Mouse (Mus musculus): Measurements from ENCODE around the gene Gmpr2. TPM values are rescaled to one million over a fixed set of nuclear protein-coding genes. Genes with fewer than 3 reads are reported as not detected.

Gene Gmpr2
- polyA plus RNA-seq (2015; fragmentation: Nextera tagmentation; extraction: Ambion mirVana) = 74.1 and 74.2 TPM in 2 replicates

DNA sequence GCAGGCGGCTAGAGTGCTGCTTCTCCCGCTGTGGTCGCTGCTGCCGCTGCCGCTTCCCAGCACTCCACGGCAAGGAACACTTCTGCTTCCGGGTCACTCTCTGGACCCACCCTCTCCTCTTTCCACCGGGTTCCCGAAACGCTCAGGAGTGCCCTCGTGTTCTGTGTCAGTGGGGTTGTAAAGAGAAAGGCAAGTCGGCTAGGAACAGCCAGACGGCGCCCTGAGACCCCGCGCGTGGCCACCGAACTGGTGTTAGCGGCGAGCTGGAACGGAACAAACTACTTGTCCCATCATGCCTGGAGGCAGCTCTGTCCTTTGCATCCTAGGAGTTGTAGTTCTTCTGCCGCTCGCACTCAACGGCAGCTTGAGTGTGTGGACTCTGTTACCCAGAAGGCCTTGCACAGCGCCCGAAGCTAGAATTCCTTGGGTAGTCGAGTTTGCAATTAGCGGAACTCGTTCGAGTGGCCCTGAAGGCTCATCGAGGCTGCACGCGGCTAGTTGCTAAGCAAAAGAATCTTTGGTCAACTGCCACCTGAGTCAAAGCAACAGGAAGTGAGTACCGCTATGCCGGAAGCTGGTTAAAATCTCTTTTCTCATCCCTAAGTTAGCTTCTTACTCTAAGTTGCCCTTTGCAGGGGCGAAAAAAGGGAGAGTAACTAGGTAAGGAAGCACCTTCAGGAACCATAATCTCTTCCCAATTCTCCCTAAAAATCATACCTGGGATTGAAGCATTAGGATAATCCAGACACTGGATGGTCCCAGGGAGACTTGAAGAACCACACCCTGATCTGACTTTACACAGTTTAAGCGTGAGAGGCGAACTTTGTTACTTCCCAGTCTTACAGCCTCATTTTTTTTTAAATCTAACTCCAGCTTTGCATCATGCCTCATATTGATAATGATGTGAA, at the start of gene Gmpr2, which contains the start of gene Nedd8:
Gene Gmpr2 (plus strand): TSS at position 109 of the 908 bp plus-strand sequence.
Gene Nedd8 (minus strand): TSS at position 292 of the 908 bp plus-strand sequence.
- under 1% methylated on average over 38 of the region's 38 CpGs for WGBS

DNA sequence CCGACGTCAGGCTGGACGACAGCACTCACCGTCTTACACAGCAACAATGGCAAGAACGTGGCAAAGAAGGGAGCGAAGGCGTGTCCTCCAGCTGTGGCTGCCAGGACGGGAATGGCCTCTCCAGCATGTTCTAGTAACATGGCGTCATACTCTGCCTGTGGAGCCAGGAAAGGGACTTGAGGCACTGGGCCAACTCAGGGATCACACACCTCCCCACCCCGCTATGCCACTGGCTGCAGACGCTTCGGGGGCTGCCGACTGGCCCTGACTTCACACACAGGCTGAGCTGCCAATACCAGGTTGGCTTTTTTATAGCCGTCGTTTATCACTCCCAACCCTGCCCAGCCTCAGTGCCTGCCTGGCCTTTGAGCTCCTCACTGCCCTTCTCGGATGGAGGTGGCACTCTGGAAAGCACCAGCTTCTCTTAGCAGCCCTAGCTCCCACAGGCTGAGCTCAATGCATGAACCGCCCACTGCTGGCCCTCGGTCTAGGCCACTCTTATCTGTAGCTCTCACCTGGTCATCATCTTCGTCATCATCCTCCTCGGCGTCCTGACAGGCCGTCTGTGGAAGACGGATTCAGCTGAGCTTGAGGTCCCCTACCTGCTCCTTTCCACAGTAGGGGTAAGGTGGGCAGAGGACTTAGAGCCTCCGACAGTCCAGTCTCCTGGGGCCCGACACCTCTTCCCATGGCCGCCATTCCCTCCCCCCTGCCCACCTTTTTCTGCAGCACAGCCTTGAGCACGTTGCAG, 43.5 kb upstream of the Gmpr2 start:
- Histone ChIP-seq H3K9ac (replicated peaks; ENCODE audit: low read length) (no peak overlapping the region), H3K27me3 (ENCODE audit: insufficient read depth, low read length) (no peaks in the 10 kb centered on the region), H3K9me3 (ENCODE audit: low read length) (no peaks in the 10 kb centered on the region), H3K36me3 (ENCODE audit: insufficient read depth, low read length) (peaks cover 93% of the 10 kb centered on the region), H3K4me2 (replicated peaks; ENCODE audit: low read depth, low read length) (no peak overlapping the region), H3K4me1 (ENCODE audit: insufficient read depth, low read length) (no peaks in the 10 kb centered on the region), H3K4me3 (ENCODE audit: low read length) (no peak overlapping the region), H3K27ac (ENCODE audit: low read length) (no peak overlapping the region)
- WGBS = 76% methylated on average over 27 of the region's 27 CpGs
- ATAC-seq (ENCODE audit: low FRiP score, low TSS enrichment) = no peak

More for the DNA sequence above, at the start of gene Gmpr2, which contains the start of gene Nedd8:
- peak; percentile 99 for ATAC-seq (ENCODE audit: low FRiP score, low TSS enrichment)
- H3K9ac ChIP-seq (replicated peaks; ENCODE audit: low read length) = peak within 1 kb of the TSS; percentile 88
- H3K4me1 ChIP-seq (ENCODE audit: insufficient read depth, low read length) = peaks cover 15% of the 10 kb centered on the region
- no peaks in the 10 kb centered on the region for H3K9me3 ChIP-seq (ENCODE audit: low read length)
- peak within 1 kb of the TSS; percentile 94 for H3K4me3 ChIP-seq (ENCODE audit: low read length)
- H3K27ac ChIP-seq (ENCODE audit: low read length) = peak within 1 kb of the TSS; percentile 87
- H3K4me2 ChIP-seq (replicated peaks; ENCODE audit: low read depth, low read length) = peak within 1 kb of the TSS; percentile 74
- H3K27me3 ChIP-seq (ENCODE audit: insufficient read depth, low read length) = no peaks in the 10 kb centered on the region
- peaks cover 26% of the 10 kb centered on the region for H3K36me3 ChIP-seq (ENCODE audit: insufficient read depth, low read length)

DNA sequence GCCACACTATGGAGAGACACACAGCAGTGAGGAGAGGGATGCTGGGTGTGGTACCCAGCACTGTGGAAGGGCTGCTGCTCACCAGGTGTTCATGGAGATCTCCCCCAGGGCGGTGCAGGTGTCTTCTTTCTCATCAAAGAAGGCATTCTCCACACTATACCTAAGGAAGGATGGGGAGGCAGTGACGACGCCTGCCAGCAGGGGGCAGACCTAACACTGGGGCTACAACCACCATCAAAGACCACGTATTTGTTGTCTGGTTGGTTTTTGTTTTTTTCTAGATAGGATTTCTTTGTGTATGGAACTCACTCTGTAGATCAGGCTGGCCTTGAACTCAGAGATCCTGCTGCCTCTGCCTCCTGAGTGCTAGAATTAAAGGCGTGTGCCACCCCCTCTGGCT, 42.4 kb upstream of the Gmpr2 start:
- no peak overlapping the region for H3K4me3 ChIP-seq (ENCODE audit: low read length)
- 60% methylated on average over 5 of the region's 5 CpGs for WGBS
- H3K27ac ChIP-seq (ENCODE audit: low read length) = no peak overlapping the region
- H3K9ac ChIP-seq (replicated peaks; ENCODE audit: low read length) = no peak overlapping the region
- H3K27me3 ChIP-seq (ENCODE audit: insufficient read depth, low read length) = no peaks in the 10 kb centered on the region
- H3K36me3 ChIP-seq (ENCODE audit: insufficient read depth, low read length) = peaks cover 88% of the 10 kb centered on the region
- H3K4me2 ChIP-seq (replicated peaks; ENCODE audit: low read depth, low read length) = no peak overlapping the region
- H3K9me3 ChIP-seq (ENCODE audit: low read length) = no peaks in the 10 kb centered on the region
- H3K4me1 ChIP-seq (ENCODE audit: insufficient read depth, low read length) = peaks cover 1% of the 10 kb centered on the region
- ATAC-seq (ENCODE audit: low FRiP score, low TSS enrichment) = no peak

DNA sequence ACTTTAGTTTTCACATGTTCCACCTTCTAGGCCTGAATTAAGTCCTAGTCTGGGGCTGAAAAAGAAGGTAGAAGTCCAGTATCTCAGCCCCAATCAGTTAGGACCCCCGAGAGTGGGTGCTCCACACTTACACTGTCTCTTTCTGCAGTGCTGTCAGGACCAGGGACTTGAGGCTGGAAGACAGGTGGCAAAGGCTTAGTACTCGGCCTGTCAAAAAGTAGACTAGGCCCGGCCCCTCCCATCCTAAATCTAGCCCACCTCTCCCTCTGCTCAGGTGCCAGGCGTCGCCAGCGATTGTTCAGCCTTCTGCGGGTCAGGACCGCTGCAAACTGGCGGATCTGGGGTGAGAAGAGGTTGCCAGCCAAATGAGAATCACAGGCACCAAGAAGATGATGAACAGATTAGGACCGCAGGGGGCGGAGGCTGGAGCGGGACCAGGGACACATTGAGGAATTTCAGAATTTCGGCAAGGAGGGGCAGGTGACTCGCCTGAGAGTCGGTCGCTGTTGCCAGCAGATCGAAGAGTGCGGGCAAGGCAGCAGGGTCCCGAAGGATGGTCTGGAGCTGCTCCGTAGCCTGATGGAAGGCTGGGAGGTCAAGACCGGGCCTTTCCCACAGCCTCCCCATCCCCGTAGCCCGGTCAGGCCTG, 36.7 kb upstream of the Gmpr2 start:
- Histone ChIP-seq H3K27me3 (ENCODE audit: insufficient read depth, low read length) (no peaks in the 10 kb centered on the region), H3K9ac (replicated peaks; ENCODE audit: low read length) (peak overlapping the region; percentile 83), H3K4me1 (ENCODE audit: insufficient read depth, low read length) (peaks cover 9% of the 10 kb centered on the region), H3K27ac (ENCODE audit: low read length) (peak overlapping the region; percentile 72; the same call in 1 of the 2 replicates), H3K4me2 (replicated peaks; ENCODE audit: low read depth, low read length) (peak overlapping the region; percentile 86), H3K36me3 (ENCODE audit: insufficient read depth, low read length) (peaks cover 57% of the 10 kb centered on the region), H3K9me3 (ENCODE audit: low read length) (no peaks in the 10 kb centered on the region), H3K4me3 (ENCODE audit: low read length) (peak overlapping the region; percentile 76)
- peak; percentile 60 for ATAC-seq (ENCODE audit: low FRiP score, low TSS enrichment)
- WGBS = 2% methylated on average over 23 of the region's 23 CpGs

DNA sequence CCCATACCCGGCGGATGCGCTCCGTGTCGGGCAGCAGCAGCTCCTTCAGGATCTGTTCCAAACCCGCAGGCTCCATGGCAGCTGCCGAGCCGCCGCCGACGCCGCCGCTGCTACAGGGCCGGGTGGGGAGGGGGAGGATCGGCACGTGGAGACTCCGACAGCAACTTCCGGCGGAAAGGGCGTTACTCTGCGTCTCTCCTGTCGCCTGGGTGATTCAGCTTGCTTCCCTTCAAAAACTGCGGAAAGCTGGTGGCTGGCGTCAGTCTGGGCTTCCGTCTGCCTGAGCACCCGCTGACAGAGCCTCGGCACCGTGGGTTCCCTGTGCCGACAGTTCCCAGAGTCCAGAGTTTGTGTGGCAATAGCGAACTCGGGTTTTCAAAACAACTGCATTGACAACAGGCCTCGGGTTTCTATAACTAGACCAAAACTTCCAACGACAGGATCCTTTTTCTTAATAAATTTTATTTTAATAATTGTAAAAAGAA, 36.2 kb upstream of the Gmpr2 start, which contains the start of gene Ipo4:
Gene Ipo4 (minus strand): TSS at position 435 of the 485 bp plus-strand sequence.
- Histone ChIP-seq H3K27ac (ENCODE audit: low read length) (peak within 1 kb of the TSS; percentile 72; the same call in 1 of the 2 replicates), H3K36me3 (ENCODE audit: insufficient read depth, low read length) (peaks cover 57% of the 10 kb centered on the region), H3K4me3 (ENCODE audit: low read length) (peak within 1 kb of the TSS; percentile 76), H3K27me3 (ENCODE audit: insufficient read depth, low read length) (no peaks in the 10 kb centered on the region), H3K9ac (replicated peaks; ENCODE audit: low read length) (peak within 1 kb of the TSS; percentile 83), H3K9me3 (ENCODE audit: low read length) (no peaks in the 10 kb centered on the region), H3K4me1 (ENCODE audit: insufficient read depth, low read length) (peaks cover 9% of the 10 kb centered on the region), H3K4me2 (replicated peaks; ENCODE audit: low read depth, low read length) (peak within 1 kb of the TSS; percentile 86)
- peak; percentile 87 for ATAC-seq (ENCODE audit: low FRiP score, low TSS enrichment)
- WGBS = 1% methylated on average over 33 of the region's 33 CpGs

DNA sequence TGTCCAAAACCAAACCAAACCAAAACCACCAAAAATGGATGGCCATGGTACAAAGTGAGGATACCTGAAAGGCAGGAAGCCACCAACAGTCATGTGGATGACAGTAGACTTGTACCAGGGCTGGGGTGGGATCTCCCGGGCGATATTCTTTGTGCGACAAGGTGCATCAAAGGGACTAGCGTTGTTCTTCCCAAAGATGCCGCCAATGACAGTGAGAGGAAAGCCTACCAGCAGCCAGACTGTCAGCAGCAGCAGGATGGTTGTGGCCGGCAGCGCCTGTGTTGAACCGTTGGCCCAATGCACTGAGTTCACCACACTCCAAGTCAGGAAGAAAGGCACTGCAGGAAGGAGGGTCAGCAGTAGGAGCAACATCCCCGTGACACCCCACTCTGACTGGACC, 33.9 kb upstream of the Gmpr2 start, which contains the start of gene Gm49378:
Gene Gm49378 (minus strand): TSS at position 101 of the 400 bp plus-strand sequence.
- H3K4me3 ChIP-seq (ENCODE audit: low read length) = no peak within 1 kb of the TSS
- H3K9ac ChIP-seq (replicated peaks; ENCODE audit: low read length) = no peak within 1 kb of the TSS
- no peaks in the 10 kb centered on the region for H3K27me3 ChIP-seq (ENCODE audit: insufficient read depth, low read length)
- H3K4me1 ChIP-seq (ENCODE audit: insufficient read depth, low read length) = peaks cover 16% of the 10 kb centered on the region
- WGBS = 91% methylated on average over 9 of the region's 9 CpGs
- no peaks in the 10 kb centered on the region for H3K9me3 ChIP-seq (ENCODE audit: low read length)
- no peak for ATAC-seq (ENCODE audit: low FRiP score, low TSS enrichment)
- peaks cover 44% of the 10 kb centered on the region for H3K36me3 ChIP-seq (ENCODE audit: insufficient read depth, low read length)
- no peak within 1 kb of the TSS for H3K27ac ChIP-seq (ENCODE audit: low read length)
- H3K4me2 ChIP-seq (replicated peaks; ENCODE audit: low read depth, low read length) = no peak within 1 kb of the TSS

DNA sequence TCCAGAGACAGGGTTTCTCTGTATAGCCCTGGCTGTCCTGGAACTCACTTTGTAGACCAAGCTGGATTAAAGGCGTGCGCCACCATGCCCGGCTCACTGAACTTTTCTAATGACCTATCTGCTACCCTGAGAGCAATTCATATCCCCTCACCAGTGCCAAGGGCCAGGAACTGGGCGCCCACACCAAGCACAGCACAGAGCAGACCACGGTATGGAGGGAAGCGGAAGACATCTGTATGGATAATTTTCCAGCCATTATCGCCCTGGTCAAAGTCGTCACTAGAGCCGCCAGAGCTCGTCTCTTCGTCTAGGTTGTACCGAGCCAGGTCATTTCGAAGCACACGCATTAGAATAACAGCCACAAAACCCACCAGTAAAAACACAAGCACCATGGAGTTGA, 30.9 kb upstream of the Gmpr2 start:
- WGBS = 95% methylated on average over 14 of the region's 14 CpGs
- Histone ChIP-seq H3K9ac (replicated peaks; ENCODE audit: low read length) (no peak overlapping the region), H3K27ac (ENCODE audit: low read length) (no peak overlapping the region), H3K27me3 (ENCODE audit: insufficient read depth, low read length) (no peaks in the 10 kb centered on the region), H3K36me3 (ENCODE audit: insufficient read depth, low read length) (peaks cover 36% of the 10 kb centered on the region), H3K4me1 (ENCODE audit: insufficient read depth, low read length) (peaks cover 21% of the 10 kb centered on the region), H3K9me3 (ENCODE audit: low read length) (no peaks in the 10 kb centered on the region), H3K4me3 (ENCODE audit: low read length) (no peak overlapping the region), H3K4me2 (replicated peaks; ENCODE audit: low read depth, low read length) (no peak overlapping the region)
- ATAC-seq (ENCODE audit: low FRiP score, low TSS enrichment) = no peak

DNA sequence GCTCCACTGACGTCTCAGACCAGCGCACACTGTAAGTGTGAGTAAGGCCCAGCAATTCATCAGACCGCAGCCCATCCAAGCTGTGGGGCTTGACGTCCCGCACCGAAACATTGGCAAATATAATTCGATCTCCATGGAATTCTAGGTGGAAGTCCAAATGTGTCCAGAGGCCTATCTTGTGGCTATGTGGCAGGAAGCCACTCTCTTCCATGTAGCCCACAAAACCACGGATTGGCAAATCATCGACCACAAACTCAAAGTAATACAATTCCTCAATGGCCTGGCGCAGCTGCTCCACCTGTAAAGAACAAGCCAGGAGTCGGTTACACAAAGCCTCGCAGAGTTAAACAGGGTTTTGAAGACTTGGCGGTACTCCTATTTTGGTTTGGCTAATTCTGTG, 30.4 kb upstream of the Gmpr2 start:
- no peaks in the 10 kb centered on the region for H3K27me3 ChIP-seq (ENCODE audit: insufficient read depth, low read length)
- no peak overlapping the region for H3K4me3 ChIP-seq (ENCODE audit: low read length)
- H3K9me3 ChIP-seq (ENCODE audit: low read length) = no peaks in the 10 kb centered on the region
- no peak for ATAC-seq (ENCODE audit: low FRiP score, low TSS enrichment)
- no peak overlapping the region for H3K27ac ChIP-seq (ENCODE audit: low read length)
- H3K4me2 ChIP-seq (replicated peaks; ENCODE audit: low read depth, low read length) = no peak overlapping the region
- no peak overlapping the region for H3K9ac ChIP-seq (replicated peaks; ENCODE audit: low read length)
- WGBS = 95% methylated on average over 13 of the region's 13 CpGs
- peaks cover 21% of the 10 kb centered on the region for H3K4me1 ChIP-seq (ENCODE audit: insufficient read depth, low read length)
- H3K36me3 ChIP-seq (ENCODE audit: insufficient read depth, low read length) = peaks cover 36% of the 10 kb centered on the region

DNA sequence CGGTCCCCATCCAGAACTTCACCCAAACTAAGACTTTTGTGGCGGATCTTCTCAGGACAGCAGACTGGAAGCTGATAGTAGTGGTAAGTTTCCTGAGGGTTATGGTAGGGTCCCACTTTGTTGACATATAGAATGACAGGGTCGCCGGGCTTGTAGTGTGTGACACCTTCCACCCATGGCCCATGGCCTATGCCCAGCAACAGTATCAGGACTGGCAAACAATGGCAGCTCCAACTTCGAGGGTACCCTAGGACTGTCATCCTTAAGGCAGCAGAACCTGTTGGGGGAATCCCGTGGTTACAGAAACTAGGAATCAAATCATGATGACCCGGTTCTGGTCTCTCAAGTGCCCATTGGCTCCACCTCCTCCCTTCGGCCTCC, 29.1 kb upstream of the Gmpr2 start:
- ATAC-seq (ENCODE audit: low FRiP score, low TSS enrichment) = peak; percentile 36
- H3K4me1 ChIP-seq (ENCODE audit: insufficient read depth, low read length) = peaks cover 21% of the 10 kb centered on the region
- peak overlapping the region; percentile 99 for H3K4me3 ChIP-seq (ENCODE audit: low read length)
- peak overlapping the region; percentile 92 for H3K9ac ChIP-seq (replicated peaks; ENCODE audit: low read length)
- H3K9me3 ChIP-seq (ENCODE audit: low read length) = no peaks in the 10 kb centered on the region
- peaks cover 35% of the 10 kb centered on the region for H3K36me3 ChIP-seq (ENCODE audit: insufficient read depth, low read length)
- H3K4me2 ChIP-seq (replicated peaks; ENCODE audit: low read depth, low read length) = peak overlapping the region; percentile 88
- 22% methylated on average over 8 of the region's 8 CpGs for WGBS
- peak overlapping the region; percentile 95 for H3K27ac ChIP-seq (ENCODE audit: low read length)
- no peaks in the 10 kb centered on the region for H3K27me3 ChIP-seq (ENCODE audit: insufficient read depth, low read length)
